Mouse (Mus musculus): ENCODE results near the gene Psma1.

GRCm38 (mm10) chr7:114231857-114232256 lies 44.1 kb downstream of the Psma1 start:
- no peak for TF ChIP-seq CTCF (IDR thresholded peaks at IDR 0.05; ENCODE audit: borderline replicate concordance, extremely low read depth, insufficient read depth, insufficient read length)
- TF ChIP-seq POLR2A (IDR thresholded peaks at IDR 0.05; ENCODE audit: borderline replicate concordance, extremely low read depth, insufficient read depth, insufficient read length, poor library complexity, severe bottlenecking): no peak
